Mouse (Mus musculus) neural tube, embryonic 13.5 days (tissue): Measurements from ENCODE around the gene Dlx4. TPM values are rescaled to one million over a fixed set of nuclear protein-coding genes. Genes with fewer than 3 reads are reported as not detected.

Experiments used
- ATAC-seq: fragments of 200-750 bp; cut with Nextera tagmentation; 2 replicates; pipeline ENCODE4 v1.8.0; 2017; ENCODE audit warnings: low read depth, mild to moderate bottlenecking, moderate TSS enrichment, moderate library complexity
- H3K27ac ChIP-seq: fragments of 300-500 bp; sonication (generic); replicated peaks from 2 replicates; pipeline ENCODE4 v1.5.1; 2015; ENCODE audit warnings: moderate library complexity, mild to moderate bottlenecking, inconsistent platforms
- H3K27me3 ChIP-seq: fragments of 300-500 bp; sonication (generic); 2 replicates; pipeline ENCODE4 v1.6.1; 2015; ENCODE audit warnings: mild to moderate bottlenecking, inconsistent platforms
- H3K36me3 ChIP-seq: fragments of 300-500 bp; sonication (generic); 2 replicates; pipeline ENCODE4 v1.6.1; 2015; ENCODE audit warnings: mild to moderate bottlenecking, inconsistent platforms
- H3K4me1 ChIP-seq: fragments of 300-500 bp; sonication (generic); replicated peaks from 2 replicates; pipeline ENCODE4 v1.6.1; 2015; ENCODE audit warnings: inconsistent platforms
- H3K4me2 ChIP-seq: fragments of 300-500 bp; sonication (generic); 2 replicates; pipeline ENCODE4 v1.6.1; 2015; ENCODE audit warnings: inconsistent platforms, mild to moderate bottlenecking, moderate library complexity
- H3K4me3 ChIP-seq: fragments of 300-500 bp; sonication (generic); 2 replicates; pipeline ENCODE4 v1.5.1; 2015; ENCODE audit warnings: mild to moderate bottlenecking, inconsistent platforms
- H3K9ac ChIP-seq: fragments of 300-500 bp; sonication (generic); 2 replicates; pipeline ENCODE4 v1.6.1; 2015; ENCODE audit warnings: moderate library complexity, mild to moderate bottlenecking, inconsistent platforms
- H3K9me3 ChIP-seq: fragments of 300-500 bp; sonication (generic); 2 replicates; pipeline ENCODE4 v1.6.1; 2016; ENCODE audit warnings: inconsistent platforms
- WGBS: fragments of 180-500 bp; shearing (Covaris S2); methylation state at CpG from one replicate; pipeline ENCODE4 v1.1.7; 2015; 5-methylcytosine and 5-hydroxymethylcytosine counted together
- polyA plus RNA-seq: library from polyadenylated mRNA; unstranded; fragments of >200 nt; fragmentation: Nextera tagmentation; extraction: Ambion mirVana; gene quantifications from 2 replicates; pipeline ENCODE4 v1.2.1, GENCODE M21; 2015

Gene Dlx4
- polyA plus RNA-seq = not detected in 2 replicates

DNA sequence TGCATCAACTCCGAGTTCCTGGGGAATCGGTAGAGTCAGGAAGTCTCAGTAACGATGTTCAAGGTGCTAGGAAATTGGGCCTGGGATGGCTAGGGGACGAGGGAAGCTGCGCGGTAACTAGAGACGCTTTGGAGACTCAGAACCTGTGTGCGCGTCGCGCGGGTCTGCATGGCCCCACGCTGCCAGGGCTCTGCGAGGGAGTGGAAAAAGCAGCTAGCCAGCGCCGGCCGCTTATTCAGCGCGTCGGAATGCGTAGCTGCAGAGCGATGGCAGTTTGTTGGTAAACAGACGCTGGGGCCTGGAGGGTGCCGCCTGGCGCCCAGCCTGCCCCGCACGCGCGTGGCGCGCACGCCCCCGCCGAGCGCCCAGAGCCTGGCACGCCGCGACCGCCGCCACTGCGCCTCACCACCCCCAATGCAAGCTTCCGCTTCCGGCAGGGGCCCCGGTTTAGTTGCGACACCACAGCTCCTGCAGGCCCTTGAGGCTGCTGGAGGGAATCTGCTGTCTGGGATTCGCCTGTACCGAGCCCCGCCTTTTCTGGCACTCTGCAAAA lies at the start of gene Dlx4:
TSS of gene Dlx4 (minus strand) at position 413 of the 553 bp plus-strand sequence.
- Histone ChIP-seq H3K9me3 (no peaks in the 10 kb centered on the region), H3K27me3 (peaks cover 100% of the 10 kb centered on the region), H3K9ac (no peak within 1 kb of the TSS; the same call in 1 of the 2 replicates), H3K4me1 (peaks cover 29% of the 10 kb centered on the region), H3K4me2 (peak within 1 kb of the TSS; percentile 53), H3K36me3 (no peaks in the 10 kb centered on the region), H3K4me3 (peak within 1 kb of the TSS; percentile 32), H3K27ac (no peak within 1 kb of the TSS)
- no peak for ATAC-seq
- WGBS = under 1% methylated on average over 48 of the region's 48 CpGs

DNA sequence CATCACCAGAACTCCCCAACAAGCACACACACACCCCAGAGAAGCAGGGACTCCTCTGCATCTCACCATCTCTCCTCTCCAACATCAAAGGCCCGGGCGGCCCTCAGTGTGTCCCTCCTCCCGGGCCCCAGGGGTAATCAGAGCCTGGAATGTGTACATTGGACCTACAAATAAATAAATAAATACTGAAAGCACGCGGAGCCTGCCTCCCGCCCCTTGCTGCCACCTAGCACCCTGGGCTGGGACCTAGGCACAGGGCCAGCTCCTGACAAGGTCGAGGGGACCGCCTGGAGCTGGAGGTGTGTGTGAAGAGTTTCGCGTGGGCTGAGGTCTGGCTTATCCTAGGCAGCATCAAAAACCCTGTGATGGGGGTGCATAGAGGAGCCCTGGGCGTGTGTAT lies 43.8 kb upstream of the Dlx4 start:
- Histone ChIP-seq H3K4me2 (no peak overlapping the region), H3K4me3 (no peak overlapping the region), H3K36me3 (no peaks in the 10 kb centered on the region), H3K4me1 (peaks cover 20% of the 10 kb centered on the region), H3K27me3 (peaks cover 27% of the 10 kb centered on the region), H3K9ac (no peak overlapping the region), H3K9me3 (no peaks in the 10 kb centered on the region), H3K27ac (no peak overlapping the region)
- 63% methylated on average over 11 of the region's 11 CpGs for WGBS
- no peak for ATAC-seq

GRCm38 (mm10) chr11:95186826-95187225 lies 40.8 kb upstream of the Dlx4 start:
- no peaks in the 10 kb centered on the region for H3K36me3 ChIP-seq
- 91% methylated on average over 7 of the region's 7 CpGs for WGBS
- H3K4me2 ChIP-seq = no peak overlapping the region
- H3K27ac ChIP-seq = no peak overlapping the region
- peaks cover 25% of the 10 kb centered on the region for H3K4me1 ChIP-seq
- no peak overlapping the region for H3K9ac ChIP-seq
- H3K27me3 ChIP-seq = peaks cover 20% of the 10 kb centered on the region
- H3K9me3 ChIP-seq = no peaks in the 10 kb centered on the region
- H3K4me3 ChIP-seq = no peak overlapping the region
- ATAC-seq = no peak

DNA sequence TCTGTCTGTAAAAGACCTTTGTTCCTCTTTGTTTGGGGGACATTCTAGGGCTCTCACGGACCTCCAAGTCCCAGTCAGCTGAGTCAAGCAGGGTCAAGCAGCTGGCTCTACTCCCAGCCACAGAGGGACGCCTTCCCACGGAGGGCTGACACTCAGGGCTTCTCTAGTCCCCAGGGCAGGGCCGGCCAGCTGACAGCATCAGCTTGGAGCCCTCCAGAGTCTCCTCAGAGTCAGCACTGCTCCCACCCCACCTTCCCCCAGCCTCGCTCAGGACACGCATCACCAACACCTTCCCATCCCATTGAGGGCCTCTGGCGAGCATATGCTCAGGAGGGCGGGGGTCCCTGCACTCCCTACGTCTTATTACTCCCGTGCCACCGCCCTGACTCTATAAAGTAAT lies 39.6 kb upstream of the Dlx4 start:
- 0 out of 2 replicates have a peak, but pooled peaks cover 15% of the 10 kb centered on the region for H3K27me3 ChIP-seq
- peak; percentile 40; the same call in 1 of the 2 replicates for ATAC-seq
- H3K9ac ChIP-seq = no peak overlapping the region
- H3K4me2 ChIP-seq = no peak overlapping the region
- no peak overlapping the region for H3K27ac ChIP-seq
- H3K9me3 ChIP-seq = no peaks in the 10 kb centered on the region
- no peak overlapping the region for H3K4me3 ChIP-seq
- 8% methylated on average over 11 of the region's 11 CpGs for WGBS
- no peaks in the 10 kb centered on the region for H3K36me3 ChIP-seq
- H3K4me1 ChIP-seq = peaks cover 25% of the 10 kb centered on the region

GRCm38 (mm10) chr11:95184561-95184960 lies 38.5 kb upstream of the Dlx4 start:
- no peak overlapping the region for H3K9ac ChIP-seq
- H3K4me1 ChIP-seq = peaks cover 25% of the 10 kb centered on the region
- no peaks in the 10 kb centered on the region for H3K9me3 ChIP-seq
- no peak overlapping the region for H3K4me2 ChIP-seq
- no peaks in the 10 kb centered on the region for H3K36me3 ChIP-seq
- no peak overlapping the region for H3K27ac ChIP-seq
- 0 out of 2 replicates have a peak, but pooled peaks cover 15% of the 10 kb centered on the region for H3K27me3 ChIP-seq
- H3K4me3 ChIP-seq = no peak overlapping the region
- 35% methylated on average over 5 of the region's 5 CpGs for WGBS
- no peak for ATAC-seq

- no peaks in the 10 kb centered on the region for H3K36me3 ChIP-seq
- H3K27ac ChIP-seq = no peak overlapping the region
- 62% methylated on average over 12 of the region's 12 CpGs for WGBS
These were observed 33.2 kb upstream of the Dlx4 start for GRCm38 (mm10) chr11:95179311-95179710.

GRCm38 (mm10) chr11:95165857-95166256 lies 19.8 kb upstream of the Dlx4 start:
- Histone ChIP-seq H3K36me3 (no peaks in the 10 kb centered on the region), H3K9me3 (no peaks in the 10 kb centered on the region), H3K4me1 (no peaks in the 10 kb centered on the region), H3K4me3 (no peak overlapping the region), H3K4me2 (no peak overlapping the region), H3K9ac (no peak overlapping the region), H3K27me3 (0 out of 2 replicates have a peak, but pooled peaks cover 6% of the 10 kb centered on the region), H3K27ac (no peak overlapping the region)
- no peak for ATAC-seq
- WGBS = 82% methylated on average over 5 of the region's 5 CpGs

More at GRCm38 (mm10) chr11:95179311-95179710, 33.2 kb upstream of the Dlx4 start:
- no peak for ATAC-seq
- Histone ChIP-seq H3K9ac (no peak overlapping the region), H3K9me3 (no peaks in the 10 kb centered on the region), H3K4me2 (no peak overlapping the region), H3K4me3 (no peak overlapping the region), H3K27me3 (0 out of 2 replicates have a peak, but pooled peaks cover 5% of the 10 kb centered on the region), H3K4me1 (peaks cover 2% of the 10 kb centered on the region; the same call in 1 of the 2 replicates)

DNA sequence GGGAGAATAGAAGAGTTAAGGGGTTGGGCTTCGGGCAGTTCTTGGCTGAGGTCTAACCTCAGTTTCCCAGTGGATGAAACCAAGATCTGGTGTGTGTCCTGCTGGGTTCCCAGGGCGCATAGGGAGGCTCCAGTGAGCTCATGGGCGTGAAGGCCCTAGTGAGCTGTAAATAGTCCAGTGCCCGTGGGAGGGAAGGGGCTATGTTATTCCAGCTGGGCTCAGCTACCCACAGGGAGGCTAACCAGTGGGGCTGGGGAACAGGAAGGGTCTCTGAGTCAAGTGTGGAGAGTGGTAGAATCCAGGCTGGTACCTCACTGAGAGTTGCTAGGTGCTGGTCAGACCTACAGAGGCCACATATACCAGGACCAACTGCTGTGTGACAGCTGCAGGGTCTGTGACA lies 15.6 kb upstream of the Dlx4 start:
- Histone ChIP-seq H3K4me2 (no peak overlapping the region), H3K4me1 (no peaks in the 10 kb centered on the region), H3K9ac (no peak overlapping the region), H3K27me3 (peaks cover 6% of the 10 kb centered on the region; the same call in 1 of the 2 replicates), H3K9me3 (no peaks in the 10 kb centered on the region), H3K4me3 (no peak overlapping the region), H3K27ac (no peak overlapping the region), H3K36me3 (no peaks in the 10 kb centered on the region)
- ATAC-seq = no peak
- 68% methylated on average over 4 of the region's 4 CpGs for WGBS

GRCm38 (mm10) chr11:95160693-95161092 lies 14.6 kb upstream of the Dlx4 start:
- ATAC-seq = no peak
- Histone ChIP-seq H3K4me1 (no peaks in the 10 kb centered on the region), H3K4me3 (no peak overlapping the region), H3K36me3 (no peaks in the 10 kb centered on the region), H3K9me3 (no peaks in the 10 kb centered on the region), H3K4me2 (no peak overlapping the region), H3K27me3 (peaks cover 6% of the 10 kb centered on the region; the same call in 1 of the 2 replicates), H3K27ac (no peak overlapping the region), H3K9ac (no peak overlapping the region)
- WGBS = 57% methylated on average over 7 of the region's 7 CpGs

- no peak for ATAC-seq
- 85% methylated on average over 8 of the region's 8 CpGs for WGBS
These were observed 13.8 kb upstream of the Dlx4 start for GRCm38 (mm10) chr11:95159763-95160371.

GRCm38 (mm10) chr11:95157872-95158271 lies 11.8 kb upstream of the Dlx4 start:
- 67% methylated on average over 5 of the region's 5 CpGs for WGBS
- Histone ChIP-seq H3K27me3 (peaks cover 23% of the 10 kb centered on the region), H3K4me1 (no peaks in the 10 kb centered on the region), H3K27ac (no peak overlapping the region), H3K9ac (no peak overlapping the region), H3K9me3 (no peaks in the 10 kb centered on the region; the same call in 1 of the 2 replicates), H3K4me3 (no peak overlapping the region), H3K4me2 (no peak overlapping the region), H3K36me3 (no peaks in the 10 kb centered on the region)
- ATAC-seq = no peak

More at GRCm38 (mm10) chr11:95159763-95160371, 13.8 kb upstream of the Dlx4 start:
- H3K9ac ChIP-seq = no peak overlapping the region
- no peaks in the 10 kb centered on the region for H3K4me1 ChIP-seq
- H3K4me2 ChIP-seq = no peak overlapping the region
- H3K36me3 ChIP-seq = no peaks in the 10 kb centered on the region
- no peaks in the 10 kb centered on the region for H3K9me3 ChIP-seq
- peaks cover 12% of the 10 kb centered on the region for H3K27me3 ChIP-seq
- H3K27ac ChIP-seq = no peak overlapping the region
- no peak overlapping the region for H3K4me3 ChIP-seq

GRCm38 (mm10) chr11:95157356-95157755 lies 11.3 kb upstream of the Dlx4 start:
- H3K4me1 ChIP-seq = no peaks in the 10 kb centered on the region
- no peak for ATAC-seq
- H3K9ac ChIP-seq = no peak overlapping the region
- peaks cover 28% of the 10 kb centered on the region for H3K27me3 ChIP-seq
- no peaks in the 10 kb centered on the region; the same call in 1 of the 2 replicates for H3K9me3 ChIP-seq
- no peak overlapping the region for H3K4me3 ChIP-seq
- H3K36me3 ChIP-seq = no peaks in the 10 kb centered on the region
- no peak overlapping the region for H3K4me2 ChIP-seq
- 62% methylated on average over 5 of the region's 5 CpGs for WGBS
- H3K27ac ChIP-seq = no peak overlapping the region
